Mouse (Mus musculus) ES-Bruce4 (cell line): Measurements from ENCODE around the gene Myof.

Experiments
- CTCF ChIP-seq: IDR thresholded peaks from one replicate; pipeline ENCODE4 v1.8.1; 2011; ENCODE audit warnings: low read depth, low read length
- POLR2A ChIP-seq: IDR thresholded peaks from one replicate; pipeline ENCODE4 v1.8.1; 2011; ENCODE audit warnings: low read length; ENCODE audit not compliant: insufficient read depth

DNA sequence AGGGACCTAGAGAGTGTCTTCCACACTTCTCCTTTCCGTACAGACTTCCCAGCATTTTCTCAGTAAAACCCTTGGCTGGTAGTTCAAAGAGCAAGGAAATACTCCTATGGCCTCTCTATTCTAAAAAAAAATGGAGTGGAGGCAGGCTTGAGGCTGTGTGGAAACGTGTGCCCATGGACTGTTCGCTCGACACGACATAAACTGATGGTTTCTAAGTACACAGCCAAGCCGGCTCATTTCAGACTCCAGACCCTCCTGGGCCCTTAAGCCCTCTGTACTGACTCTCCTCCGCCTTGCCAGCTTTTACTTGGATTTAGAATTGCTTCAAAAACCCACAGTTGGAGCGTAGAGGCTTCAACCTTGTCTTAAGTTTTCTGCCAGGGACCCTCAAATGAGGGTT, 97.3 kb downstream of the Myof start:
- no peak for TF ChIP-seq CTCF
- no peak for TF ChIP-seq POLR2A
